Mouse (Mus musculus) layer of hippocampus, adult 2 months (tissue): ENCODE measurements around the gene Zbtb3. TPM values are rescaled to one million over a fixed set of nuclear protein-coding genes. Genes with fewer than 3 reads are reported as not detected.
"Not testable (repeated sequence)": the region's sequence is repeated elsewhere in the genome, so short reads cannot be mapped to it uniquely, and the experiment has no call there.

Source experiments
- DNase-seq, 2 experiments: peaks; one replicate each; pipeline ENCODE4 v3.0.0; 2022; ENCODE audit warnings: low spot score in 2 of 2
- H3K27ac ChIP-seq: fragments of 200-600 bp; 2 replicates; pipeline ENCODE4 v1.8.1; 2022
- H3K4me3 ChIP-seq: fragments of 200-600 bp; 2 replicates; pipeline ENCODE4 v1.8.1; 2022; ENCODE audit warnings: mild to moderate bottlenecking
- CTCF ChIP-seq: fragments of 200-600 bp; conservative IDR thresholded peaks from 2 replicates; pipeline ENCODE4 v1.8.1; 2022; ENCODE audit warnings: antibody characterized with exemption, mild to moderate bottlenecking, moderate library complexity
- total RNA-seq, 2 experiments: library from RNA; stranded (reverse); gene quantifications; 2 replicates each; pipeline ENCODE4 v1.2.3; 2021

Gene Zbtb3
- total RNA-seq, 2 experiments from 2014 or later, result 5.8 to 6.5 TPM

DNA sequence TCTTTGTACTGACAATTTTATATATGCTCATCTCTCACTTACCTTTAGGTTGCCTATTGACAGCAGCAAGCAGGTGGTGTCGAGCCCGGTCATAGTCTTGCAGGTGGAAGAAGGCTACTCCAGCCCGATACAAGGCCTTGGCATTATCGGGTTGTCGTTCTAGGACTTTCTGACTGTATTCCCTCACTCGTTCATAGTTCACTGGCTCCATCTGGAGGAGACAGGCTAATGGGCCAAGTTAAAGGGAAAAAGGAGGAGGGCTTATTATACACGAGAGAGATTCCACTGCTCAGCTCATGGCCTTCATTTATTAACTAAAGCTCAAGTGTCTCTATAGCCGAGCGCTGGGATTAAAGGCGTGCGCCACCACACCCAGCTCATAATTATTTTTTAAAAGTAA is 13.5 kb downstream of the Zbtb3 start:
- no peak for DNase-seq

GRCm38 (mm10) chr19:8817001-8817400 is 14.6 kb downstream of the Zbtb3 start:
- no peak for DNase-seq
- TF ChIP-seq CTCF, result no peak
- Histone ChIP-seq H3K4me3 (no peak overlapping the region), H3K27ac (no peak overlapping the region)

More for the DNA sequence above, 13.5 kb downstream of the Zbtb3 start:
- no peak overlapping the region for H3K4me3 ChIP-seq
- TF ChIP-seq CTCF, result peak; percentile 62
- H3K27ac ChIP-seq, result no peak overlapping the region

DNA sequence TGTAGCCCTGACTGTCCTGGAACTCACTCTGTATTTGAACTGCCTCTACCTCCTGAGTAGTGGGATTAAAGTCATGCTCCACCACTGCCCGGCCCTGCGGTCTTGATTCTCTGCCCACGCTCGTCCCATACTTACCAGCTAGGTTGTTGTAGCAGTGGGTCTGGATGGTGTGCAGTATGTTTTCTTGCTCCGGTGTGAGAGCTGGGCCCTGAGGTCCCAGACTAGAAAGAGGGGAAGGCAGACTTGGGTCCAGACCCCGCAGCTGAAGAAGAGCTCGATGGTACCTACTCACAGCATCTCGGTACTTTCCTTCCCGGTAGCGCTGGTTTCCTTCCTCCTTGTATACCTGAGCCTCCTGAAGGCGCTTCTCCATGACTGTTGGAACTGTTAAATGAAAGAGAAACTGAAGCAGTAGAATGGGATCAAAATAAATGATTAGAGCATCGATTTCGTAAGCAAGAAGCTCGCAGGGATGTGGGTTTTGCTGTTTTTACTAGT is 16.0 kb downstream of the Zbtb3 start:
- DNase-seq, result no peak
- no peak for TF ChIP-seq CTCF
- H3K27ac ChIP-seq, result peak overlapping the region; percentile 99

GRCm38 (mm10) chr19:8818801-8819595 is 16.6 kb downstream of the Zbtb3 start, which contains the start of gene Ttc9c:
Ttc9c (minus strand) TSS chr19:8819333.
- TF ChIP-seq CTCF, result no peak
- peak; percentile 95 to 99 for DNase-seq
- peak within 1 kb of the TSS; percentile 99 for H3K27ac ChIP-seq

More for the DNA sequence above, 16.0 kb downstream of the Zbtb3 start:
- H3K4me3 ChIP-seq, result peak overlapping the region; percentile 93

DNA sequence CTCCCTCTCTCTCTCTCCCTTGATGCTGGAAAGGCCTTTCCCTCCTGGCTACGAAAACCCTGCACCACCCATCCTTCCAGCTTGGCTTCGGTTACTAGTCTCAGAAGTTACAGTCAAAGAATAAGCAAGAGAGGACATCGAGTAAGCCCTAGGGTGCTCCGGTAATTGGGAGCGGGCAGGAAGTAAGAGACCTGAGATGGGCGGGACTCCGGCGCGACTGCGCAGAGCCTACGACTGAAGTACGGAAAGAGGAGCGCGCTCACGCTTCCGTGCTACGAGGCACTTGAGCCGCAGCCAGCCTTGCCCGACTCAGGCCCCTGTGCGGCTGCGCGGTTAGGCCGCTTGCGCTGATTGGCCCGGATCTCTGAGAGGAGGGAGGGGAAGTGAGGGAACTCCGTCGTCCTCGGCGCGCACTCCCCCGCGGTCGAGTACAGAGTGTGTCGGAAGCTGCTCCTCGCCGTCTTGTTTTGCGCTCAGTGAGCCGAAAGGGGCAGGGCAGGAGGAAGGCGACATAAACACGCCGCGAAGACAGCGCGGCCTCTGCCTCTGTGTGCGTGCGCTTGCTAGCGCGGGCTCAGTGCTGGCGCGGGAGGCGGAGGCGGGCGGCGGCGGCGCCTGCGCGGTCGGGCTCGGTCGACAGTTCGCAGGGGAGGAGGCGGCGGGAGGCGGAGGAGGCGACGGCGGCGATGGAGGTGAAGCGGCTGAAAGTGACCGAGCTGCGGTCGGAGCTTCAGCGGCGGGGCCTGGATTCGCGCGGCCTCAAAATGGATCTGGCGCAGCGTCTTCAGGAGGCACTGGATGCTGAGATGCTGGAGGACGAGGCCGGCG is 17.5 kb downstream of the Zbtb3 start, which contains the start of gene Hnrnpul2:
Gene Hnrnpul2, plus strand, starts transcription at position 415 of the 828 bp plus-strand sequence.
- Histone ChIP-seq H3K27ac (peak within 1 kb of the TSS; percentile 99), H3K4me3 (peak within 1 kb of the TSS; percentile 93)
- TF ChIP-seq CTCF, result no peak
- DNase-seq, result peak; percentile 97 to 99

More at GRCm38 (mm10) chr19:8818801-8819595, 16.6 kb downstream of the Zbtb3 start, which contains the start of gene Ttc9c:
- H3K4me3 ChIP-seq, result peak within 1 kb of the TSS; percentile 93

- peak overlapping the region; percentile 99 for H3K27ac ChIP-seq
- H3K4me3 ChIP-seq, result peak overlapping the region; percentile 93
- TF ChIP-seq CTCF, result no peak
- peak in 1 of 2 experiments; percentile 53 for DNase-seq
Measured at GRCm38 (mm10) chr19:8820424-8820956, 18.1 kb downstream of the Zbtb3 start.

GRCm38 (mm10) chr19:8821146-8821545 is 18.8 kb downstream of the Zbtb3 start:
- no peak for TF ChIP-seq CTCF
- Histone ChIP-seq H3K27ac (peak overlapping the region; percentile 99), H3K4me3 (peak overlapping the region; percentile 93)
- DNase-seq, result no peak

GRCm38 (mm10) chr19:8822696-8823095 is 20.3 kb downstream of the Zbtb3 start:
- TF ChIP-seq CTCF, result no peak
- DNase-seq, result no peak
- Histone ChIP-seq H3K4me3 (peak overlapping the region; percentile 93), H3K27ac (no peak overlapping the region)

- DNase-seq, result no peak
- TF ChIP-seq CTCF, result no peak
- H3K4me3 ChIP-seq, result no peak within 1 kb of the TSS
- peak within 1 kb of the TSS; percentile 75 for H3K27ac ChIP-seq
Measured at GRCm38 (mm10) chr19:8829660-8830059, 27.3 kb downstream of the Zbtb3 start, which contains the start of gene AC129217.1. AC129217.1 (plus strand) TSS chr19:8829773.

- DNase-seq, result peak in 1 of 2 experiments; percentile 50
- Histone ChIP-seq H3K27ac (peak overlapping the region; percentile 75), H3K4me3 (no peak overlapping the region)
- TF ChIP-seq CTCF, result no peak
Measured at GRCm38 (mm10) chr19:8830664-8831063, 28.3 kb downstream of the Zbtb3 start.

- Histone ChIP-seq H3K4me3 (no peak overlapping the region), H3K27ac (peak overlapping the region; percentile 75)
- DNase-seq, result no peak
- peak; percentile 58 for TF ChIP-seq CTCF
Measured at GRCm38 (mm10) chr19:8831262-8831661, 28.9 kb downstream of the Zbtb3 start.

DNA sequence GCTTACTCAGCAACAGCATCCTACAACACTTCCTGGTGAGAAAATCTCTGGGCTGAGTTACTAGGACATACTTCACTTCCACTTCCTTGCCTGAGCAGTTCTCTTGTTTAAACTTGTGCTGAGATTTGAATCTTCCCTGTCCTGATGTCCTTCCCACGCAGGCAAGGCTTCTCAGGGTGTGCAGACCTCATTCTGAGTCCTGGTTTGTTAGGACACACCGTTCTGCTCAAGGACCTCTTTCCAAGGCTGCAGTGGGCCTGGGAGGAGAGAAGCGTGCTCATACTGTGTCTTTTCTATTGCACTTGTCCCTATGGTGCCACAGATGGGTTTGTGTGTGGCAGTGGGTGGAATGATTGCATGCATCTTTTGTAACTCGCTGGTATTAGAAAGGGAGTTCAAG is 30.6 kb downstream of the Zbtb3 start:
- H3K4me3 ChIP-seq, result no peak overlapping the region
- TF ChIP-seq CTCF, result no peak
- H3K27ac ChIP-seq, result peak overlapping the region; percentile 51; the same call in 1 of the 2 replicates
- DNase-seq, result no peak

DNA sequence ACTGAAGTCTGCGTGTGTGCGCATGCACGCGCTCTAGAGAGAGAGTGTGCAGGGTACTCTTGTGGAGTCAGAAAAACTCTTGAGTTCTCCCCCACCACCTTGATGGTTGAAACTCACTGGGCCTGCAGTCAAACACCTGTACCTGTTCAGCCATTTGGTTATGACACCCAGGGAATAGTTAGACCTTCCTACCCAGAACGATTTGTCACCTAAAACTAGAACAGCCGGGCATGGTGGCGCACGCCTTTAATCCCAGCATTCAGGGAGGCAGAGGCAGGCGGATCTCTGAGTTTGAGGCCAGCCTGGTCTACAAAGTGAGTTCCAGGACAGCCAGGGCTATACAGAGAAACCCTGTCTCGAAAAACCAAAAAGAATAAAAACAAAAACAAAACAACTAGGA is 34.0 kb downstream of the Zbtb3 start:
- H3K4me3 ChIP-seq, H3K27ac ChIP-seq, DNase-seq: not testable (repeated sequence)
